Mouse (Mus musculus) adipose tissue, adult 10 weeks (tissue): ENCODE results near the gene Emc3. TPM values are rescaled to one million over a fixed set of nuclear protein-coding genes. Genes with fewer than 3 reads are reported as not detected.

Experiments
- polyA plus RNA-seq: library from polyadenylated mRNA; stranded (reverse); fragments of 350-450 nt; fragmentation: Illumina TruSeq; extraction: RNeasy Lipid Tissue Mini Kit (QIAGEN cat#74804); gene quantifications from one replicate; pipeline ENCODE4 v1.2.3, GENCODE M21; 2014; ENCODE audit warnings: low read depth, low replicate concordance

Gene Emc3
- polyA plus RNA-seq: 68.1 TPM

DNA sequence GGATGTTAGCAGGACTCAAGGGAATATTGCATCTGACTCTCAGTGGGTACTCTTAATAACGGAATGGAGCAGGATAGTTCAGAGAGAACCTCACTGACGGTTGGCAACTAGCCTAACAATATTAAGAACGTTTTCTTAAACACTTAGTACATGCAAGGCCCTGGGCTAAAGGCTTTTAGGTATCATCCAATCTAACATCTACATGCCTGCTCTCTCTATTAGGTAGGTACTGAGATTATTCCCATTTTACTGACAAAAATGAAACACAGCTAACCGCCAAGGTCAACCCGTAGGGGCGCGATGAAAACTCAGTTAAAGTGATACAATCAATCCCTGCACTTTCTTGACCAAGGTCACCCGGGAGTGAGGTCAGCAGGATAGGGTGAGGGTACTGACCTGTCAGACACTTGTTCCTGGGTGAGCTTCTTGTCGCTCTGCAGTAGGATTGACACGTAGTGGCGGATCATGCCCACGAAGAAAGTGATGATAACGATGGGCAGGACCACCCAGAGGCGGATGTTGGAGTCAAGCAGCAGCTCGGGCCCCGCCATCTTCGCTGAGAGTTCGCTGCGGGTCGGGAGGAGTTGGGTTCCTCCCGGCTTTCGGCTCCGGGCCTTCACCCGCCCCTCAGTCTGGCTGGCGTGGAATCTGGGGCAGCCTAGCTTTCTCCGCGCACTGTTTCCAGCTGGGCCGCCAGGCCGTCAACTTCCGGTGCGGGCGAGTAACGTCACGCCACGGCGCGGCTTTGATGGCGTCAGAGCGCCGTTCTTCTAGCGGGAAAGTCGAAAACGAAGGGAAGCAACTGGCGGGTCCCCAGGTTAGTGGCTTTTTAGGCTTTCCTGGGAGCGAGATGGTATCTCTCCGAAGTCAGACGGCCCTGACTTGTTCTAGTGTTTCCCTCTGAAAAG lies at the start of gene Emc3, which contains the start of gene Fancd2:
Gene Emc3 (minus strand): TSS at position 721 of the 908 bp plus-strand sequence.
Gene Fancd2 (plus strand): TSS at position 751 of the 908 bp plus-strand sequence.

GRCm38 (mm10) chr6:113501388-113502084 lies 29.9 kb downstream of the Emc3 start, which contains the start of gene Prrt3:
TSS of gene Prrt3 (minus strand) at chr6:113501931.

DNA sequence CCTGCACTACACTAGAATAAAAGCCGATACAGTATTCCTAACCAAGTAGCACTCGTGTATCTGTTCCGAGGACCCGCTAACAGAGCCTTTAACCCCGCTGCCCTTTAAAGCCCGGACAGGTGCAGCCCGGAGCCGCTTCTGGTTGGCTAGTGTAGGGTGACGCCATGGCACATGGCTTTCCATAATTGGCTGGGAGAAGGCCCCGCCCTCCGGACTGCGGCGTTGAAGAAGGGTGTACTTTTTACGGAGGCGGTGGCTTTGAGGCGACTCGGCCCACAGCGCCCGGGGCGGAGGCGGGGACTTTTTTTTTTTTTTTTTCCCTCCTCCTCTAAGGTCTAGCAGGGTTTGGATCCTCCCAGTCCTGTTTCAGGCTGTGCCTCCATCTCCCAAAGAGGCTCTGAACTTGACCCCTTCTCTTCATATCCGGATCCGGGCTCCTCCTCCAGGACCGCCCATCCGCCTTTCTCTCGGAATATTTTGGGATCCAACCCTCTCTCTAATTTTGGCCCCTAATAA lies 48.3 kb downstream of the Emc3 start, which contains the start of gene Creld1:
Gene Creld1 (plus strand): TSS at position 198 of the 516 bp plus-strand sequence.

DNA sequence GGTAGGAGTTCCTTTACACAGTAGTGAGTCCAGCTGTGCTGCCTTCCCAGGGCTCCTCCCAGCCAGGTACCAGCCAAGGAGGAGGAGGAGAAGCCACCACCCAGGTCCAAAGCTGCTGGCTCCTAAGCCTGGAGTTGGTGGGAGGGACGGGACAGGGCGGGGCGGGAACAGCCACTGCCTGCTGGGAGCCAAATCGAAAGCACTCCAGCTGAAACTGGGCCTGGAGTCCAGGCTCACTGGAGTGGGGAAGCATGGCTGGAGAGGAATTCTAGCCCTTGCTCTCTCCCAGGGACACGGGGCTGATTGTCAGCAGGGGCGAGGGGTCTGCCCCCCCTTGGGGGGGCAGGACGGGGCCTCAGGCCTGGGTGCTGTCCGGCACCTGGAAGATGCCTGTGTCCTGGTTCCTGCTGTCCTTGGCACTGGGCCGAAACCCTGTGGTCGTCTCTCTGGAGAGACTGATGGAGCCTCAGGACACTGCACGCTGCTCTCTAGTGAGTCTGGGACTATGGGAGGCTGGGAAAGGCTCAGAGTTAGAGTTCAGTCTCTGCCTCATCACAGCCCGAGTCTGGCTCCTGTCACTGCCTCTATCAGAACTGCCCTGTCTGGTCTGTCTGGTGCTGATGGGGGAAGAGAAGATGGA lies 60.0 kb downstream of the Emc3 start, which contains the start of gene Il17rc:
Gene Il17rc (plus strand): TSS at position 131 of the 640 bp plus-strand sequence.

Other genes with a start within 250 kb of the Emc3 start
- not detected for gene Cpne9, start 249.3 kb downstream of the Emc3 start, polyA plus RNA-seq
- gene Brpf1, start 224.5 kb downstream of the Emc3 start, polyA plus RNA-seq: 21.9 TPM
- 13.8 TPM for gene Ogg1, start 204.7 kb downstream of the Emc3 start, polyA plus RNA-seq
- gene Camk1, start 187.7 kb downstream of the Emc3 start, polyA plus RNA-seq: 62.0 TPM
- 31.6 TPM for gene Tada3, start 153.8 kb downstream of the Emc3 start, polyA plus RNA-seq
- 109 TPM for gene Arpc4, start 153.5 kb downstream of the Emc3 start, polyA plus RNA-seq
- gene Ttll3, start 142.4 kb downstream of the Emc3 start, polyA plus RNA-seq: 8.6 TPM
- 27.3 TPM for gene Rpusd3, start 112.3 kb downstream of the Emc3 start, polyA plus RNA-seq
- gene Cidec, start 95.9 kb downstream of the Emc3 start, polyA plus RNA-seq: 1,142 TPM
- 50.6 TPM for gene Jagn1, start 89.1 kb downstream of the Emc3 start, polyA plus RNA-seq
- 10.4 TPM for gene Il17re, start 73.2 kb downstream of the Emc3 start, polyA plus RNA-seq
- gene Il17rc, start 60.2 kb downstream of the Emc3 start, polyA plus RNA-seq: 22.4 TPM
- gene Creld1, start 48.4 kb downstream of the Emc3 start, polyA plus RNA-seq: 41.7 TPM
- gene Prrt3, start 29.7 kb downstream of the Emc3 start, polyA plus RNA-seq: not detected
- gene Fancd2, start within 50 bp of the Emc3 start, polyA plus RNA-seq: 1.2 TPM
- gene Fancd2os, start 69.1 kb upstream of the Emc3 start, polyA plus RNA-seq: 1.1 TPM
- gene Brk1, start 73.1 kb upstream of the Emc3 start, polyA plus RNA-seq: 147 TPM
- 27.4 TPM for gene Vhl, start 92.3 kb upstream of the Emc3 start, polyA plus RNA-seq
- gene Irak2, start 106.8 kb upstream of the Emc3 start, polyA plus RNA-seq: 39.1 TPM
- gene Tatdn2, start 165.4 kb upstream of the Emc3 start, polyA plus RNA-seq: 28.8 TPM
- gene Ghrl, start 188.2 kb upstream of the Emc3 start, polyA plus RNA-seq: not detected
- gene Sec13, start 209.1 kb upstream of the Emc3 start, polyA plus RNA-seq: 130 TPM